Mouse (Mus musculus) heart, postnatal 0 days (tissue): ENCODE measurements around the gene Gm17606.

Source experiments
- CTCF ChIP-seq: IDR thresholded peaks from 2 replicates; pipeline ENCODE4 v1.5.1; 2016; ENCODE audit warnings: antibody characterized with exemption, control low read depth, low read depth
- EP300 ChIP-seq: IDR thresholded peaks from 2 replicates; pipeline ENCODE4 v1.6.1; 2016; ENCODE audit warnings: antibody characterized with exemption, low read depth

DNA sequence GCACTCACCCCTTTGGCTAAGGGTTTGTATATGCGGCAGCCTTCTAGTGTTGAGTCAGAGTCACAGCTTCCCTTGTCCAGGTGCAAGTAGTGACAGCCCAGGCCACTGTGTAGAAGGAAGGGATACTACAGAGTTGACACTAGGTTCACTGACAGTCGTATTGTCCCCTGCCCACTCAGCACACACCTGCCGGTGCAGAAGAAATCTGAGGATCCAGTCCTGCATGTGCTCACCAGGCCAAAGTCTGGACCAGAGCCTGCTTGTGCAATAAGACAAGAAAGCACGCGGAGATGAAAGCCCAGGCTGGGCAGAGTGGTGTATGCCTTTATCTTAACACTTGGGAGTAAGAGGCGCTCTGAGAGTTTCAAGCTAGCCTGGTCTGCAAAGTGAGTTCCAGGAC is 54.3 kb downstream of the Gm17606 start:
- TF ChIP-seq CTCF = no peak
- TF ChIP-seq EP300 = no peak
